Mouse (Mus musculus) left cerebral cortex, postnatal 14 days (tissue): ENCODE measurements around the gene Tmem28. TPM values are rescaled to one million over a fixed set of nuclear protein-coding genes. Genes with fewer than 3 reads are reported as not detected.

Source experiments
- DNase-seq, 2 experiments: peaks; one replicate each; pipeline ENCODE4 v3.0.0; 2021 to 2022; ENCODE audit warnings: low spot score in 2 of 2, mixed read lengths in 1 of 2
- intact Hi-C: fragments of 180-260 bp; cut with DNase I; formaldehyde crosslinking; loops from one replicate; pipeline ENCODE4 v1.15.1; 2025
- long read RNA-seq, 2 experiments: library from polyadenylated mRNA; stranded (forward); transcript quantifications; one replicate each; pipeline ENCODE4 v2.0.0; 2021
- total RNA-seq, 2 experiments: library from RNA; stranded (reverse); gene quantifications; 2 replicates each; pipeline ENCODE4 v1.2.3; 2021

Tmem28 gene
- 10 to 100 TPM; 16.5 to 18.5 TPM for total RNA-seq
- long read RNA-seq, experiment 1, partial matches to known transcripts: 1 of 8 reads
- long read RNA-seq, experiment 1, other reads (novel, unspliced or antisense): 3 of 8 reads
- long read RNA-seq, experiment 2, transcript Tmem28-201 (3 exons, 3,909 nt): major isoform, 7 of 9 reads
- long read RNA-seq, experiment 2, partial matches to known transcripts: 0 of 9 reads
- long read RNA-seq, experiment 2, other reads (novel, unspliced or antisense): 2 of 9 reads

DNA sequence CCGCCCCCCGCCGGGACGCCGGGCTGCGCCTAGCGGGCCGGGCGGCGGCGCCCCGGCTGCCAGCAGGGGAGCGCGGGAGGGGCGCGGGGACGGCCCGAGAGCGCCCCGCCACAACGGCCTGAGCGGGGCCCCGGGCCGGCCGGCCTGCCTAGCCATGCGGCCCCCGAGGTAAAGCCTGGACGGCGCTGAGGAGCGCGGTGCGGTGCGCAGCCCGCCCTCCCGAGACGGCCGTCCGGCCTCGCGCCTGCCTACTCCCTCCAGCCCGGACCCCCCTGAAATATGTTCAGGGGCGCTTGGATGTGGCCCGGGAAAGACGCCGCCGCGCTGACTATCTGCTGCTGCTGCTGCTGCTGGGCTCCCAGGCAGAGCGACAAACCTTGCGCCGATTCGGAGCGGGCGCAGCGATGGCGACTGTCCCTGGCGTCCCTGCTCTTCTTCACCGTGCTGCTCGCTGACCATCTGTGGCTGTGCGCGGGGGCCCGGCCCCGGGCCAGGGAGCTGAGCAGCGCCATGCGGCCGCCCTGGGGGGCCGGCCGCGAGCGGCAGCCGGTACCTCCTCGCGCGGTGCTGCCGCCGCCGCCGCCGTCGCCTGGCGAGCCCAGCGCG lies at the start of gene Tmem28:
Gene Tmem28 (plus strand): TSS at position 232 of the 606 bp plus-strand sequence.
- intact Hi-C loops: loop anchor here (5.0 kb wide), 1 partner anchor 156 kb away; the partner anchor contains the start of gene Eda

DNA sequence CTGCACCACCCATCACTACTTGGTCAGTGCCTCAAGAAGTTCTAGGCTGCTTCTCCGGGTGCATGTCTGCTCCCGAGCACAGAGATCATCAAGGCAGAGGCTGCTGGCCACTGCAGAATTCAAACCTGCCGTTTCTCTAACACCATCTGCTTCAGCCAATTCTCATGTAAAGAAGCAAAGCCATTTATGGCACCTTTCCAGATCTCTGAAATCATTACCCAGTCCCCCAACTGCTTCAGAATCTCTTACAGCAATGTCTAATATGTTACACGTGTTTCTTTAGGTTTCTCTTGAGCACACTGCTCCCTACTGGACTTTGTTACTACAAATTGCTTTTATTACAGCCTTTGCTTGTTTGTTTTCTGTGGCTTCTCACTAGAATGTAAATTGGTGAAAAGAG lies 40.5 kb upstream of the Tmem28 start:
- intact Hi-C loops: no loop called here
- DNase-seq: peak in 1 of 2 experiments; percentile 5

More for the DNA sequence above, at the start of gene Tmem28:
- DNase-seq: no peak

DNA sequence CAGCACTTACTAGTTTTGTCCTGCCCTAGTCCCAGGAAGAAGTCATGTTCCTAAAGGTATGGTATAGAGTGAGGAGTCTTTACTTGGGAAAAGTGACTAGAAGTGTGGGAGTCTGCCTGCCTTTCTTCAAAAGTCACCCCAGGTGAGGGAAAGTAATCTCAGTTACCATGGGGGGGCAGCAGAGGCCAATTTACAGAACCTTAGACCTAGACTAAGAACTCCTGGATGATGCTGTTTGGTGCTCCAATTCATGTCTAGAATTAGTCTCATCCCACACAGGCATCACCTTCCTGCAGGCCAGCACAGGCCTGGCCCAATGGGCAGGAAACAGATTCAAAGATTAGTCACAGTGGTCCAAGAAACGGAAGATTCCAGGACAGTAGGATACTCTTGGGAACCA lies 12.4 kb upstream of the Tmem28 start:
- peak; percentile 34 to 41 for DNase-seq
- intact Hi-C loops: loop anchor here (5.0 kb wide), 2 partner anchors 589 to 674 kb away; no protein-coding TSS in a partner anchor

DNA sequence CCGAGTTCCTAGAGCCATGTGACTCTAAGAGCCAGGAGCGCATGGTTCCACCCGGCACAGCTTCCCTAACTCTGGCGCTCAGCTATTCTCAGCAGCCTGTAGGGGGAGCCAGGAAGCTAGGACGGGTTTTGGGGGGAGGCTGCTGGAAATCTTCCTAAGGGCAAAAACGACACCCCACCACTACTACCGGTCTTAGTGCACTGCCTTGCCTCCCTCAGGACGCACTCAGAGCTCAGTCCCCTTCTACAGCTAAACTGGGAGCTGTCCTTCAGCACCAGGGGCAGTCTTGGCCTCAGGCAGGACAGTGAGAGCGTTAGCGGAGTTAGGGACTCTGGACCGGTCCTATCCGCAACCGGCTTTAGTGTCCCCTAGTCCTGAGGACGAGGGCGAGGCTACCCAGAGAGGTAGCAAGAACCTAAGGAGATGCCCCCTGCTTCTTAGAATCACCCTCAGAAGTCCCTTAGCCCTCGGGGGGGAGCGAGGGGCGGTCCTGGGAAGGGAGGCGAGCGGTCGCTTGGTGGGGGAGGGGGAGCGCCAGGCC lies 1.4 kb upstream of the Tmem28 start:
- intact Hi-C loops: loop anchor here (5.0 kb wide), 1 partner anchor 573 kb away; no protein-coding TSS in a partner anchor
- peak; percentile 43 to 46 for DNase-seq

DNA sequence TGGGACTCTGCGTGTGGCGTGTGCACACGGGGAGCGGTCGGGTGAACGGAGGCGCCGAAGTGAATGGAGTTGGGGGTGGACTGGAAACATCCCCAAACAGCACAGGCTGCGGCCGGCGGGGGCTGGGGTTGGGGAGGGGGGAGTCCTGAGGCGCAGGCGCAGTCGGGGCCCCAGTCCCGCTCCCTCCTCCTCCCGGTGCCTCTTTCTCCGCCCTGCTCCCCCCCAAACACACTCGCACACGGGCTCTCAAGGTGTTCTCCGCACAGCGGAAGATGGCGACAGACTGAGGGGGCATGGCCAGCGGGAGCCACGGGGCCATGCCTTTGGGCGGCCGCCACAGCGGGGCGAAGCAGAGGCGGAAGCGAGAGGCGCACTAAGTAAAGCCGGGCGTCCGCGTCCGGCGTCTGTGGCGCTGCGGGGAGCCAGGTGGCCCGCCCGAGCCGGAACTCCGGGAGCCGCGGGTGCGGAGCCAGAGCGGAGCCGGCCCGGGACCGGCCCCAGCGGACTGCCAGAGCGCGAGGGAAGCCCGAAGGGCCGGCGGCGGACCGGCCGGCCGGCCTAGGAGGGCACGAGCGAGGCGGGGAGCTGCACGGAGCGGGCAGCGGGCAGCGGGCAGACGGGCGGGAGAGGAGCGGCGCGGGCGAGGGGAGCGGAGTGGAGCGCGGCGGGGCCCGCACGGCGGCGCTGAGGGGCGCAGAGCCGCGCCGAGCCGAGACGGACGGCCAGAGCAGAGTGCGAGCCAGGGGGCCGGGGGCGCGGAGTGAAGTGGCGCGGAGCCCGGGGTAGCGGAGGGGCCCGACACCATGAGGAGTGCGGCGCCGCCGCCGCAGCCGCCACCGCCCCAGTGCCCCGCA lies 658 bp upstream of the Tmem28 start:
- DNase-seq: peak; percentile 44 to 56
- intact Hi-C loops: loop anchor here (5.0 kb wide), 2 partner anchors 157 to 572 kb away; partner anchors contain the start of gene Eda

DNA sequence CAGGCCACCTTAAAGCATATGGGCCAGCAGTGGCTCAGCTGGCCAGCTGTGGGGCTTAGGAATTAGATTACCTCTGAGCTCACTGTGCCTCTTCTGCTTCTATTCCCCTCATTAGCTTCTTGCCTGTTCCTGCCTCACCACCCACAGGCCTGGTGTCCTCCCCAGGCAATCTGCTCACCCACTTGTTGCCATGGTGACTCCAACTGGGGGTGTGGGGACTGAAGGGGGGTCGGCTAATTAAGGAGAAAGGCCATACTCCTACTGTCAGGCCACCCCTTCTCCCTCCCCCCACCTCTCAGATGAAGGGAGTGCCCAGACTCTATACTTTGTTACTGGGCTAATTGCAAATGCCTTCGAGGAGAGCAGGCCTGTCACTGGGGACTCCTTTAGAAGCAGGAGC lies 21.3 kb downstream of the Tmem28 start:
- intact Hi-C loops: no loop called here
- DNase-seq: no peak

DNA sequence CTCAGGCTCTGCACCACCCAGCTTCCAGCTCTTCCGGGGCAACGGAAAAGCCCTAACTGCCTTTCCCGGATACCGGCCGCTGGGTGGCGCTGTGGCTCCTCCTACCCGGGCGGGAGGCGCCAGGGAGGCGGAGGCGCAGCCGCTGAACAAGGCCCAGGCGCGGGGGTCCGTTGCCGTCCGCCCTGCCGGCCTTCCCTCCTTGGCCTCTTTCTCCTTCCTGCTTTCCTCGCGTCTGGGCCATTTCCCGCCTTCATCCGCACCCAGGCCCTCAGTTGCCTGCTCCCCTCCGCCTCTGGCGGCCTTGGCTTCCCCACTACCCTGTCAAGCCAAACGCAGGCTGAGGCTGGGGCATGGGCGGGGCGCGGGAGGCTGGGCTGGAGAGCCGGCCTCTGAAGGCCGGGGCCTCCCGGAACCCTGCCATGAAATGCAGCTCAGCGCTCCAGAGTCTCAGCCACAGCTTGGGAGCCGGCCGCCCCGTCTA lies 32.5 kb downstream of the Tmem28 start:
- peak; percentile 3 to 40 for DNase-seq
- intact Hi-C loops: loop anchor here (2.0 kb wide), 1 partner anchor 124 kb away; no protein-coding TSS in a partner anchor

DNA sequence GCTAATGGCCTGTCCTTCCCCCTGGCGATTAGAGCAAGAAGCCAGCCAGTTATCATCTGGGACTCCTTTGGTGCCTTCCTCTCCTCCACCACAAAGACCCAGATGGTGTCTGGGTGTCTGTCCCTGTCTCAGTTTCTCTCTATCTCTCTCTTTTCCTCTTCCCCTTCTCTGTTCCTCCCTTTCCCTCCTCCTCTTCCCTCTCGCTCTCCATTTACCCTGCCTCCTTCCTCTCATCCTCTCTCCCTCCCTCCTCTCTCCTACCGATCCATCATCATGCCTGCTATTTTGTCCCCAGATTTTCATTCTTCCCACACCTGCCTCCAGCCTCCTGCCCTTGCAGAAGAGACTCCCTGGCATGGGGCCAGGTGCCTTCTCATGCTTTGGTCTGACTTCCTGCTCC lies 33.0 kb downstream of the Tmem28 start:
- intact Hi-C loops: loop anchor here (2.0 kb wide), 1 partner anchor 123 kb away; no protein-coding TSS in a partner anchor
- DNase-seq: no peak

DNA sequence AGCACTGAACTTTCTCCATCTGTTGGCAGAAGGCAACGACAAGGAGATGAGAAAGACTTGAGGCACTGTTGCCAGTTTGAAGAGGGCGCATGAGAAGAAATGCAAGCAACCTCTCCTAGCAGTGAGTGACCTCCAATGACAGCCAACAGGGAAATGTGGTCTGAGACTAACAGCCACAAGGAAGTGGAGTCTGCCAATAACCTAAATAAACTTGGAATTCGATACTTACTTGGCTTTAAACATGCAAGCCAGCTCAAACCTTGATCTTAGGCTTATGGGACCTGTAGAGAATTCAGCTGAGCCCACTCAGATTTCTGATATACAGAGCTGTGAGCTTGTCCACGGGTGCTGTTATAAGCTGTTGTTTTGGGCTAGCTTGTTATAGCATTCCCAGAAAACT lies 51.4 kb downstream of the Tmem28 start:
- no peak for DNase-seq
- intact Hi-C loops: no loop called here

DNA sequence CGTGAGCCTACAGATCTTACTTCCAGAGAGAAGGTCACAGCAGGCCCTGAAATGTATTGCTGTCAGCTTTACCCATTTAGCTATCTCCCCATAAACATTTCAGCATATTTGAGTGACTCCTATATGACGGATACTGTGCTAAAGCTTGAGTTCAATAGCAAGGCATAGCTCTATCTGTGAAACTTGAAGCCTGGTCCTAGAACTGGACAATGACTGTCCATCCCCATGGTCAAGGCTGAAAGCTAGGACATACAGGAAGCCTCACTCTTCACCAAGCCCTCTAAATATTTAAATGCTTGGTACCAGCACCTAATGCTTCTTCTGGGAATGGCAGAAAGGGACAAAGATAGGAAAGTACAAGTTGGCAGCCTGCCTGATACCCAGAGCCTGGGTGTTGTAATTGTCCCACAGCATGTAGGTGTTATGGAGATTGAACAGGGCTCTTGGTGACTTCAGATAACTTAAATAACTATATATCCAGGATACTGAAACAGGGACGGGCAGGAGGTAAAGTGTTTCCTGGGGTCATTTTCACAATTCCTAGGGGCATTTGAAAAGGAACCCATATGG lies 51.9 kb downstream of the Tmem28 start:
- no peak for DNase-seq
- intact Hi-C loops: no loop called here

DNA sequence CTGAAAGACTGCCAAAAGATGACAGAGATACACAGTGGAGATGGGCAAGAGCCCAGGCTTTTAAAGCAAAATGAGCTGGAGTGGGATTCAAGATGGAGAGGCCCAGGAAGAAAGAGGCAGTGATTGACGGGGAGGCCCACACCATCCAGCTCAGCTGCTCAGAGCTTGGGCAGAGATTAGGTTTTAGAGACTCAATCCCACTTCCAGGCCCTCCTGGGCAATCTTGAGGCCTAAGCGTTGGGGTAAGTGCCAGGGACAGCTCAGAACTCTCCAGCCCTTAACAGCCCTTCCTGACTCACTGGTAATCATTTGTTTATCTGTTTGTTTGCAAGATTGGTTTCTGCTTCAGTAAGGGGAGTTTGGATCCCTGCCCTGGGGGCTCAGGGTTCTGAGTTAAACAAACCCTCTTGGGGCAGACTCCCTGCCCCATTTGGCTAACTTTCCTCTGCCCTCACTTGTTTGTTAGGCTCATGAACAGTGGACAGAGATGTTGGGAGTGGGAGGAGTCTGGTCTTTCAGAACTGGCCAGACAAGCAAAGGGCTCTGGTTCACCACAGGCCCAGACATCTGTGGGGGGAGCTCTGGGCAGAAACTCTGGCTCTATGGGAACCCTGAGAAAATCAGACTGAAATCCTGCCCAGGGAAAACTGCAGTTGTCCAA lies 52.6 kb downstream of the Tmem28 start:
- no peak for DNase-seq
- intact Hi-C loops: no loop called here

DNA sequence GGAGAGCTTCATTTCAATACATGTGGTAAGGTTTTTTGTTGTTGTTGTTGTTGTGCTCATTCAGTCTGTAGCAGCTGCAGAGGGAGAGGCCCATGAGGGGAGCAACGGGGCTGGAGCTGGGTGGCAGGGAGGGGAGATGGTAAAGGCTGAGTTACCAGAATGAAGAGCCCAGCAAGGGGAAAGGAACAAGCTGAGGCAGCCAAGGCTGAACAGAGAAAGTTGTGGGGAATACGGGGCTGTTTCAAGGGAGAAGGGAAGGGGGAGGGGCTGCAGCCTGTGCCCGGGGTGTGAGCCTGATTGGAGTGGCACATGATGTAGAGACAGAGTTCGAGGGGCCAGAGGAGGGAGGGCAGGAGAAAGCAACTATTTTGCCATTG lies 53.1 kb downstream of the Tmem28 start:
- DNase-seq: no peak
- intact Hi-C loops: no loop called here

DNA sequence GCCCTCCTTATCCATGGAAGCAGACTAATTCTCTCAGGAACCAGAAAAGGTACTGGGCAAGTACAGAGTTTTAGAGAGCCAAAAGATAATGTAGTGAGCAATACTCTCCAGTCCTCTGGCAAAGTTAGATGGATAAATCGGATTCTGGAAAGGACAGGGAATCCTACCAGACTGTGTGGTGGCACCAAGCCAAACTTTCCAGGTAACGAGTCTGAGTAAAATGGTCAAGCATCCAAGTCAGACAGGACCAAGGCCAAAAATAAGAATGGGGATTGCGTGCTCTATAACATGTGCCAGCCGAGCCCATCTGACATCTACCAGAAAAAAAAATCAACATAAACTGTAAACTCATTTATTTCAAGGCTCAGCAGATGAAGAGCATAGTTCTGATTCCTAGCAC lies 56.0 kb downstream of the Tmem28 start:
- DNase-seq: no peak
- intact Hi-C loops: no loop called here

DNA sequence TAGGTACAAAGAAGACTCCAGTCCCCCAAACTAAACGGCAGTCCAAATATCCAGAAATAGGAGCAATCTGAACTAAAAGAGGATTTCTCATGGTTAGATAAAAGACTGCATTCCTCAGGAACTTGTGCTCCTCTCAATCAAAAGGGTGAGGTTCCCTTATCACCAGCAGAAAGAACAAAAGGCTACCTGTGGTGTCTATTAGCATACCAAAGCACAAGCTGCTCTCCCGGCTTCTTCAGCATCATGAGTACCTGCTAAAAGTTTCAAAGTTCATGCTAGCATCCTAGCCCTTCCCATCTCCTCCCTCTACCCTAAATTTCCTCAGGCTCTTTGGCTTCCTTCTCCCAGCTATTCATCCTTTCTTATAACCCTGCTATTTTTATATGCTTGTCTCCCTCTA lies 62.6 kb downstream of the Tmem28 start:
- DNase-seq: no peak
- intact Hi-C loops: no loop called here

Other genes with a start within 250 kb of the Tmem28 start
- 1 to 10 TPM; 5.1 to 7.0 TPM for gene Eda, start 154.6 kb downstream of the Tmem28 start, total RNA-seq